Mouse (Mus musculus): ENCODE results near the gene Cpsf3.

DNA sequence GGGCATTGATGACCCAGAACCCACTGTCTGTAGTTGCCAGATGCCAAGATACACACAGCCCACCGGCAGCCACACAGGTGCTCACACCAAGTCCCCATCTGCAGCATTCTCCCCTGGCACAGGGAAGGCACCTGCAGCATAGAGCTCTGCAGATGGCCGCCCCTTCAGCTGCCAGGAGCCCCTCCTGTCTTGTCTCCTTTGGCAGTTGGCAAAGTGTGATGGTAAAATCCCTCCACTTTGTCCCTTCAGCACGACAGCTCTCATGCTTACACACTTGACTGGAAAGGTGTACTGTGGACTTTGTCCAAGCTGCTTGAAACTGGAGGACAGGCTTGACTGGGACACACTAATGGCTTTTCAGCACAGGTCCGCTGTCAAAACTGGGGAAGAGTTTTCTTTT lies 35.1 kb downstream of the Cpsf3 start:
- TF ChIP-seq CTCF (IDR thresholded peaks at IDR 0.05; ENCODE audit: borderline replicate concordance, insufficient read depth, low read length) (no peak), POLR2A (IDR thresholded peaks at IDR 0.05; ENCODE audit: low read depth, low read length) (no peak)

All from embryonic fibroblast, embryonic 13.5 days (primary cell).